Mouse (Mus musculus): Measurements from ENCODE around the gene Slco3a1.

DNA sequence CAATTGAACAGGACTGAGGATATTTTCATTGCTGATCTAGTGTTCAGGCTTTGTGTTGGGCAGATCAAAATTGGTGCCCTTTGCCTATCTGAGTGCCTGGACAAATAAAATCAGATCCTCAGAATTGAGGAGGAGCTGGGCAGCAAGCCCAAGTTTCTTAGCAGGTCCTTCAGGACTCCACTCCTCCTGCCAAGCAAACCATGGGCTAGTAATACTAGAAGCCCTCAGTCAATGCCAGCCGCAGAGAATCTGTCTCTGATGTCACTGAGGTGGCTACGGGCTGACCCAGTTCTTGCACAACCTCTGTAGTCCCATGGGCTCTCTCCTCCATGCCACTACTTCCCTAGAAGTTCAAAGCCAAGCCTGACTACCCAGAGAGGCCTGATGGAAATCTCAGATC lies 302.5 kb downstream of the Slco3a1 start:
- TF ChIP-seq POLR2A (IDR thresholded peaks at IDR 0.05; ENCODE audit: low read depth, low read length) (no peak), CTCF (conservative IDR thresholded peaks at IDR 0.05; ENCODE audit: insufficient read depth, insufficient read length, low read depth, low read length) (no peak)
